Mouse (Mus musculus) liver, postnatal 0 days (tissue): ENCODE results near the gene Zdhhc14. TPM values are rescaled to one million over a fixed set of nuclear protein-coding genes. Genes with fewer than 3 reads are reported as not detected.

ENCODE experiments used
- ATAC-seq: fragments of 200-750 bp; cut with Nextera tagmentation; 2 replicates; pipeline ENCODE4 v1.8.0; 2017; ENCODE audit warnings: mild to moderate bottlenecking, moderate library complexity
- DNase-seq: peaks from one replicate; pipeline ENCODE4 v3.0.0-alpha.2; 2016
- H3K27ac ChIP-seq: fragments of 300-500 bp; sonication (generic); 2 replicates; pipeline ENCODE4 v1.5.1; 2014; ENCODE audit warnings: antibody characterized with exemption, moderate library complexity, mild to moderate bottlenecking, low read depth
- H3K27me3 ChIP-seq: fragments of 300-500 bp; sonication (generic); 2 replicates; pipeline ENCODE4 v1.6.1; 2014; ENCODE audit warnings: low read length, control low read depth, mixed read lengths; ENCODE audit not compliant: insufficient read depth
- H3K36me3 ChIP-seq: fragments of 300-500 bp; sonication (generic); replicated peaks from 2 replicates; pipeline ENCODE4 v1.6.1; 2014; ENCODE audit warnings: mild to moderate bottlenecking, control low read depth, low read length, moderate library complexity, mixed read lengths; ENCODE audit not compliant: insufficient read depth
- H3K4me1 ChIP-seq: fragments of 300-500 bp; sonication (generic); 2 replicates; pipeline ENCODE4 v1.6.1; 2014; ENCODE audit warnings: antibody characterized with exemption, mild to moderate bottlenecking, control low read depth; ENCODE audit not compliant: insufficient read depth
- H3K4me2 ChIP-seq: fragments of 300-500 bp; sonication (generic); 2 replicates; pipeline ENCODE4 v1.6.1; 2014; ENCODE audit warnings: low read depth, mild to moderate bottlenecking, low read length, moderate library complexity, mixed read lengths
- H3K4me3 ChIP-seq: fragments of 300-500 bp; sonication (generic); 2 replicates; pipeline ENCODE4 v1.5.1; 2014; ENCODE audit warnings: low read depth, low read length
- H3K9ac ChIP-seq: fragments of 300-500 bp; sonication (generic); replicated peaks from 2 replicates; pipeline ENCODE4 v1.6.1; 2014; ENCODE audit warnings: mild to moderate bottlenecking, moderate library complexity
- H3K9me3 ChIP-seq: fragments of 300-500 bp; sonication (generic); 2 replicates; pipeline ENCODE4 v1.6.1; 2016; ENCODE audit warnings: mild to moderate bottlenecking, control low read depth, low read length, mixed read lengths
- CTCF ChIP-seq: sonication (generic); IDR thresholded peaks from 2 replicates; pipeline ENCODE4 v1.5.1; 2016; ENCODE audit warnings: antibody characterized with exemption, low read depth
- EP300 ChIP-seq: IDR thresholded peaks from 2 replicates; pipeline ENCODE4 v1.6.1; 2016; ENCODE audit warnings: antibody characterized with exemption, low read depth, mild to moderate bottlenecking
- WGBS: fragments of 180-500 bp; shearing (Covaris S2); extraction: QIAGEN DNeasy Blood & Tissue Kit; methylation state at CpG from one replicate; pipeline ENCODE4 v1.1.7; 2014; ENCODE audit not compliant: insufficient replicate concordance; 5-methylcytosine and 5-hydroxymethylcytosine counted together
- polyA plus RNA-seq: library from polyadenylated mRNA; unstranded; fragments of >200 nt; fragmentation: Nextera tagmentation; extraction: Ambion mirVana; gene quantifications from 2 replicates; pipeline ENCODE4 v1.2.1, GENCODE M21; 2015

The Zdhhc14 gene
- polyA plus RNA-seq, 1 experiment from 2014 or later: 2.7 TPM

DNA sequence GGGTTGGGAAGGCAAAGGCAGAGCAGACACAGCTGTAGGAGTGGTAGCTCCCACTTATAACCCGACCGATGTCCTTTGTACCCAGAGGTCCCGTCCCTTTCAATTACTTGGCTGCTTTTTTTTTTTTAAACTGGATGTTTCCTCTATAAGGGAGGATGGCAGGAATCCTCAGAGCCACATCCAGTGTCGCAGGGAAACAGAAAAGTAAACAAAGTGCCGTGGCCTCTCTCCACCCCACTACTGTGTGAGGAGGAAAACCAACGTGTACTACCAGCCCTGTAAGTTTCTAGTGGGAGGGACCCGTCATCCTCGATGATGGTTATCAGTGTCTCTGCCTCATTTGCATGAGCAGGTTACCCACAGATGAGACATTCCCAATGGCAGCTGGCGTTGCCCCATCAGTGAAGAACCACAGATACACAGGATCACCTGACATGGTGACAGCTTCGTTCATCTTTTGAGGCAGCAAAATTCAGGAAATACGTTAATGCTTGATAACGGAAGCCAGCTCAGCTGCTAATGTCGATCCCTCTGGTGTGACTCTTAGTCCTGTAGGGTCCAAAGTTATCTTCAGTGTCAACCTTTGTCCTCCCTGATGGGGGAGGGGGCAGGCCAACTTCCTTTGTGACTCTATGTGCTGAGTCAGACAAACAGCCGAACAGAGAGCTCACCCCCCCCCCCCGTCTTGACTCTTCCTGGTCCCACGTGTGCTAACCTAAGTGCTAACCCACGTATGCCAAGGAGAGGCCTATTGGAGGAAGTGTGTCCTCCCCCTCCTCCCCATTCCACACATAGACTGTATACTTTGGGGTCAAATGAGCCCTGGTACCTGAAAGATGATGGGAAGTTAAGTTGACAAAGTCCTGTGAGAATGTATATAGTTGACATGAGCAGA, 309.7 kb downstream of the Zdhhc14 start:
- peak; percentile 43 for ATAC-seq
- DNase-seq: peak; percentile 52
- no peak overlapping the region for H3K4me2 ChIP-seq
- H3K36me3 ChIP-seq: no peaks in the 10 kb centered on the region
- WGBS: 22% methylated on average over 17 of the region's 17 CpGs
- TF ChIP-seq CTCF (no peak), EP300 (peak; percentile 30; the same call in 1 of the 2 replicates)
- H3K27ac ChIP-seq: no peak overlapping the region
- H3K4me3 ChIP-seq: no peak overlapping the region
- no peak overlapping the region for H3K9ac ChIP-seq
- H3K27me3 ChIP-seq: no peaks in the 10 kb centered on the region
- H3K9me3 ChIP-seq: no peaks in the 10 kb centered on the region
- peaks cover 47% of the 10 kb centered on the region for H3K4me1 ChIP-seq

DNA sequence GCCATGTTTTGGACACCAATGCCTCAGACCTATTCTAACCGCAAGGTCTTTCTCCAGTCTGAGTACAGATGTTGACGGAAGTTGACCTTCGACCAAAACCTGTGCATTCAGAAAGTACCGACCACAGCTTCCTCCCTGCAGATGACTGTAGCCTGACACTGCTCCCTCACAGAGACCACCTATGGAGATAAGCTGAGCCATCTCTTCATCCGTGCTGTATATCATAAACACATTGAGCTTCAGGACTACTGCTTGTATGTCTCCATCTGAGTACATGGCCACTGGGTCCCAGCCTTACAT, 310.2 kb downstream of the Zdhhc14 start:
- H3K27me3 ChIP-seq: no peaks in the 10 kb centered on the region
- no peaks in the 10 kb centered on the region for H3K36me3 ChIP-seq
- peaks cover 47% of the 10 kb centered on the region for H3K4me1 ChIP-seq
- H3K4me3 ChIP-seq: no peak overlapping the region
- WGBS: 43% methylated on average over 5 of the region's 5 CpGs
- TF ChIP-seq EP300 (no peak), CTCF (no peak)
- ATAC-seq (no peak), DNase-seq (no peak)
- no peaks in the 10 kb centered on the region for H3K9me3 ChIP-seq
- no peak overlapping the region for H3K27ac ChIP-seq
- no peak overlapping the region for H3K9ac ChIP-seq
- H3K4me2 ChIP-seq: no peak overlapping the region

Other genes with a start within 250 kb of the Zdhhc14 start
- not detected in 2 replicates for gene Ldhal6b, start 73.8 kb upstream of the Zdhhc14 start, polyA plus RNA-seq
- gene Tmem242, start 52.3 kb upstream of the Zdhhc14 start, polyA plus RNA-seq: 45.5 and 45.6 TPM in 2 replicates